Mouse (Mus musculus) forebrain, embryonic 16.5 days (tissue): ENCODE results near the gene Rps3. TPM values are rescaled to one million over a fixed set of nuclear protein-coding genes. Genes with fewer than 3 reads are reported as not detected.

Source experiments
- ATAC-seq: fragments of 200-750 bp; cut with Nextera tagmentation; 2 replicates; pipeline ENCODE4 v1.8.0; 2017; ENCODE audit warnings: mild to moderate bottlenecking, moderate library complexity
- H3K27ac ChIP-seq: fragments of 300-500 bp; sonication (generic); 2 replicates; pipeline ENCODE4 v1.5.1; 2014; ENCODE audit warnings: low read length, control low read depth
- H3K27me3 ChIP-seq: fragments of 300-500 bp; sonication (generic); replicated peaks from 2 replicates; pipeline ENCODE4 v1.6.1; 2014; ENCODE audit warnings: low read length; ENCODE audit not compliant: control insufficient read depth, insufficient read depth
- H3K36me3 ChIP-seq: fragments of 300-500 bp; sonication (generic); 2 replicates; pipeline ENCODE4 v1.6.1; 2014; ENCODE audit not compliant: control insufficient read depth, insufficient read depth
- H3K4me1 ChIP-seq: fragments of 300-500 bp; sonication (generic); replicated peaks from 2 replicates; pipeline ENCODE4 v1.6.1; 2014; ENCODE audit warnings: low read length; ENCODE audit not compliant: control insufficient read depth, insufficient read depth
- H3K4me2 ChIP-seq: fragments of 300-500 bp; sonication (generic); 2 replicates; pipeline ENCODE4 v1.6.1; 2014; ENCODE audit warnings: mild to moderate bottlenecking, low read length, control low read depth
- H3K4me3 ChIP-seq: fragments of 300-500 bp; sonication (generic); replicated peaks from 2 replicates; pipeline ENCODE4 v1.5.1; 2014; ENCODE audit warnings: mild to moderate bottlenecking, low read length, control low read depth
- H3K9ac ChIP-seq: fragments of 300-500 bp; sonication (generic); replicated peaks from 2 replicates; pipeline ENCODE4 v1.6.1; 2014; ENCODE audit warnings: low read depth, low read length, control low read depth
- H3K9me3 ChIP-seq: fragments of 300-500 bp; sonication (generic); 2 replicates; pipeline ENCODE4 v1.6.1; 2016; ENCODE audit warnings: low read length; ENCODE audit not compliant: control insufficient read depth
- WGBS: fragments of 180-500 bp; shearing (Covaris S2); extraction: QIAGEN DNeasy Blood & Tissue Kit; methylation state at CpG from one replicate; pipeline ENCODE4 v1.1.7; 2014; 5-methylcytosine and 5-hydroxymethylcytosine counted together
- polyA plus RNA-seq: library from polyadenylated mRNA; unstranded; fragments of >200 nt; fragmentation: Nextera tagmentation; extraction: Ambion mirVana; gene quantifications from 2 replicates; pipeline ENCODE4 v1.2.1, GENCODE M21; 2015

The Rps3 gene
- polyA plus RNA-seq, 1 experiment from 2014 or later, result 503 TPM

- no peaks in the 10 kb centered on the region for H3K36me3 ChIP-seq
- peaks cover 15% of the 10 kb centered on the region for H3K4me1 ChIP-seq
- H3K9me3 ChIP-seq, result no peaks in the 10 kb centered on the region
- WGBS, result 11% methylated on average over 12 of the region's 12 CpGs
- no peaks in the 10 kb centered on the region for H3K27me3 ChIP-seq
- H3K27ac ChIP-seq, result no peak overlapping the region
- no peak overlapping the region for H3K4me3 ChIP-seq
- no peak for ATAC-seq
- H3K4me2 ChIP-seq, result no peak overlapping the region
- no peak overlapping the region for H3K9ac ChIP-seq
These were observed 48.8 kb downstream of the Rps3 start for GRCm38 (mm10) chr7:99434672-99435250.

- peaks cover 22% of the 10 kb centered on the region for H3K4me1 ChIP-seq
- no peak overlapping the region for H3K4me3 ChIP-seq
- no peak overlapping the region for H3K4me2 ChIP-seq
- WGBS, result 94% methylated on average over 6 of the region's 6 CpGs
- peak overlapping the region; percentile 49 for H3K27ac ChIP-seq
- 0 out of 2 replicates have a peak, but pooled peaks have one; percentile 1 for ATAC-seq
- H3K9ac ChIP-seq, result peak overlapping the region; percentile 46; the same call in 1 of the 2 replicates
- no peaks in the 10 kb centered on the region for H3K27me3 ChIP-seq
- no peaks in the 10 kb centered on the region for H3K9me3 ChIP-seq
- H3K36me3 ChIP-seq, result no peaks in the 10 kb centered on the region
These were observed 50.7 kb downstream of the Rps3 start for GRCm38 (mm10) chr7:99432863-99433262.

GRCm38 (mm10) chr7:99432248-99432647, 51.3 kb downstream of the Rps3 start:
- H3K9ac ChIP-seq, result peak overlapping the region; percentile 46
- no peaks in the 10 kb centered on the region for H3K27me3 ChIP-seq
- peaks cover 22% of the 10 kb centered on the region for H3K4me1 ChIP-seq
- peak overlapping the region; percentile 12; the same call in 1 of the 2 replicates for H3K4me2 ChIP-seq
- no peak overlapping the region for H3K4me3 ChIP-seq
- H3K36me3 ChIP-seq, result no peaks in the 10 kb centered on the region
- H3K27ac ChIP-seq, result peak overlapping the region; percentile 49
- 22% methylated on average over 14 of the region's 14 CpGs for WGBS
- no peaks in the 10 kb centered on the region for H3K9me3 ChIP-seq
- ATAC-seq, result peak; percentile 75

DNA sequence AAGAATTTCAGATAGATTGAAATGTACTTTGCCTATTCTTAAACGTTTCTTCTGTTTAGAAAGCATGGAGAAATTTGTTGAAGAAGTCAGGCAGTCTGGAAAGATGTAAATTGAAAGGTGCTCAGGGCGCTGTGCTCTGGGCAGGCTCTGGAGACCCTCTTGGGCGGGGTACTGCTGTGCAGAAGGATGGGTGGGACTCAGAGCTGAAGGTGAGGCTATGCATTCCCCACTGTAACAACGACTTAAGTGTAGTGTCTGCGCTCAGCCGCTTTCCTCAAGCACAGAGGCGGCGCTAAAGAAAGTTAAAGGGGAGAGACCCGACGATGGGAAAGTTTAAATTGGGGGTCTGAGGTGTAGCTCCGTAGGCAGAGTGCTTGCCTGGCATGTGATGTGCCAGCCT, 53.3 kb downstream of the Rps3 start:
- H3K27ac ChIP-seq, result no peak overlapping the region
- H3K9me3 ChIP-seq, result no peaks in the 10 kb centered on the region
- no peak overlapping the region for H3K4me3 ChIP-seq
- no peaks in the 10 kb centered on the region for H3K36me3 ChIP-seq
- no peaks in the 10 kb centered on the region for H3K27me3 ChIP-seq
- H3K4me1 ChIP-seq, result peaks cover 26% of the 10 kb centered on the region
- no peak overlapping the region for H3K4me2 ChIP-seq
- ATAC-seq, result no peak
- WGBS, result 59% methylated on average over 11 of the region's 11 CpGs
- H3K9ac ChIP-seq, result no peak overlapping the region

- H3K9ac ChIP-seq, result no peak overlapping the region
- H3K27me3 ChIP-seq, result no peaks in the 10 kb centered on the region
- ATAC-seq, result peak; percentile 18; the same call in 1 of the 2 replicates
- no peak overlapping the region for H3K27ac ChIP-seq
- no peaks in the 10 kb centered on the region for H3K36me3 ChIP-seq
- 10% methylated on average over 6 of the region's 6 CpGs for WGBS
- peaks cover 26% of the 10 kb centered on the region for H3K4me1 ChIP-seq
- H3K4me3 ChIP-seq, result no peak overlapping the region
- no peak overlapping the region for H3K4me2 ChIP-seq
- no peaks in the 10 kb centered on the region for H3K9me3 ChIP-seq
These were observed 53.8 kb downstream of the Rps3 start for GRCm38 (mm10) chr7:99429786-99430185.

- Histone ChIP-seq H3K4me1 (peaks cover 26% of the 10 kb centered on the region), H3K27me3 (no peaks in the 10 kb centered on the region), H3K27ac (no peak overlapping the region), H3K9me3 (no peaks in the 10 kb centered on the region), H3K9ac (no peak overlapping the region), H3K4me3 (no peak overlapping the region), H3K4me2 (no peak overlapping the region), H3K36me3 (no peaks in the 10 kb centered on the region)
- no peak for ATAC-seq
- WGBS, result 92% methylated on average over 5 of the region's 5 CpGs
These were observed 54.7 kb downstream of the Rps3 start for GRCm38 (mm10) chr7:99428836-99429235.

- Histone ChIP-seq H3K9me3 (no peaks in the 10 kb centered on the region), H3K27me3 (no peaks in the 10 kb centered on the region), H3K4me1 (peaks cover 26% of the 10 kb centered on the region), H3K9ac (no peak overlapping the region), H3K4me3 (no peak overlapping the region), H3K36me3 (no peaks in the 10 kb centered on the region), H3K27ac (no peak overlapping the region), H3K4me2 (no peak overlapping the region)
- no peak for ATAC-seq
- WGBS, result 94% methylated on average over 3 of the region's 3 CpGs
These were observed 55.6 kb downstream of the Rps3 start for GRCm38 (mm10) chr7:99427987-99428386.

Other genes with a start within 250 kb of the Rps3 start
- gene Mogat2, start 245.1 kb downstream of the Rps3 start, polyA plus RNA-seq, result 1.3 and 2.0 TPM in 2 replicates
- gene Map6, start 216.3 kb downstream of the Rps3 start, polyA plus RNA-seq, result 69.3 and 90.0 TPM in 2 replicates
- gene Serpinh1, start 130.5 kb downstream of the Rps3 start, polyA plus RNA-seq, result 201 and 257 TPM in 2 replicates
- gene Gdpd5, start 102.3 kb downstream of the Rps3 start, polyA plus RNA-seq, result 45.2 and 48.0 TPM in 2 replicates
- 3.8 and 4.0 TPM in 2 replicates for gene Klhl35, start 17.7 kb downstream of the Rps3 start, polyA plus RNA-seq
- 16.3 and 18.1 TPM in 2 replicates for gene Arrb1, start 51.7 kb upstream of the Rps3 start, polyA plus RNA-seq
- 0.67 and 0.76 TPM in 2 replicates for gene Tpbgl, start 143.4 kb upstream of the Rps3 start, polyA plus RNA-seq
- 5.0 and 6.4 TPM in 2 replicates for gene Slco2b1, start 227.6 kb upstream of the Rps3 start, polyA plus RNA-seq
- gene Olfr520, start 246.5 kb upstream of the Rps3 start, polyA plus RNA-seq, result not detected in 2 replicates